Mouse (Mus musculus): ENCODE data around the gene Wnt1.
"Not testable (repeated sequence)": the region's sequence is repeated elsewhere in the genome, so short reads cannot be mapped to it uniquely, and the experiment has no call there.

Wnt1 gene

GRCm38 (mm10) chr15:98806809-98807770 is 17.4 kb downstream of the Wnt1 start:
- peak; percentile 23 to 67 for DNase-seq

- peak in 1 of 2 experiments; percentile 51 for DNase-seq
Observed at GRCm38 (mm10) chr15:98807895-98808650, 18.4 kb downstream of the Wnt1 start.

GRCm38 (mm10) chr15:98808651-98809134 is 19.0 kb downstream of the Wnt1 start:
- no peak for DNase-seq

- no peak for DNase-seq
Observed at GRCm38 (mm10) chr15:98809390-98809789, 19.7 kb downstream of the Wnt1 start, which contains the start of gene Ddn. Gene Ddn (minus strand): TSS chr15:98809490.

GRCm38 (mm10) chr15:98810212-98810611 is 20.6 kb downstream of the Wnt1 start:
- DNase-seq = not testable (repeated sequence)

GRCm38 (mm10) chr15:98812741-98813424 is 23.2 kb downstream of the Wnt1 start:
- peak in 1 of 2 experiments; percentile 44 for DNase-seq

GRCm38 (mm10) chr15:98818171-98818570 is 28.5 kb downstream of the Wnt1 start:
- no peak for DNase-seq

GRCm38 (mm10) chr15:98820937-98821336 is 31.3 kb downstream of the Wnt1 start:
- no peak for DNase-seq

- no peak for DNase-seq
Observed at GRCm38 (mm10) chr15:98821403-98821802, 31.7 kb downstream of the Wnt1 start.

GRCm38 (mm10) chr15:98822147-98822546 is 32.5 kb downstream of the Wnt1 start:
- no peak for DNase-seq

GRCm38 (mm10) chr15:98823434-98823833 is 33.8 kb downstream of the Wnt1 start:
- no peak for DNase-seq

GRCm38 (mm10) chr15:98827611-98828011 is 38.0 kb downstream of the Wnt1 start:
- DNase-seq = no peak

- peak; percentile 95 to 98 for DNase-seq
Observed at GRCm38 (mm10) chr15:98830736-98831683, 41.4 kb downstream of the Wnt1 start, which contains the start of gene Prkag1. Gene Prkag1 (minus strand): TSS chr15:98831521.

- no peak for DNase-seq
Observed at GRCm38 (mm10) chr15:98831684-98832035, 42.0 kb downstream of the Wnt1 start.

- DNase-seq = no peak
Observed at GRCm38 (mm10) chr15:98832161-98833058, 42.8 kb downstream of the Wnt1 start.

- peak in 1 of 2 experiments; percentile 49 for DNase-seq
Observed at GRCm38 (mm10) chr15:98833281-98833680, 43.6 kb downstream of the Wnt1 start.

- peak in 1 of 2 experiments; percentile 37 for DNase-seq
Observed at GRCm38 (mm10) chr15:98834059-98834458, 44.4 kb downstream of the Wnt1 start.

- DNase-seq = no peak
Observed at GRCm38 (mm10) chr15:98835291-98835690, 45.6 kb downstream of the Wnt1 start.

- peak in 1 of 2 experiments; percentile 37 for DNase-seq
Observed at GRCm38 (mm10) chr15:98837006-98837742, 47.5 kb downstream of the Wnt1 start.

- no peak for DNase-seq
Observed at GRCm38 (mm10) chr15:98837743-98838103, 48.1 kb downstream of the Wnt1 start.
